Mouse (Mus musculus): ENCODE results near the gene Glul.

GRCm38 (mm10) chr1:153903006-153903405, 3.3 kb downstream of the Glul start:
- TF ChIP-seq CTCF (IDR thresholded peaks at IDR 0.05; ENCODE audit: extremely low read depth, insufficient read depth, insufficient read length, insufficient replicate concordance) (no peak), POLR2A (IDR thresholded peaks at IDR 0.05; ENCODE audit: low read depth, low read length) (no peak)
